Mouse (Mus musculus): Measurements from ENCODE around the gene Tmem131.
A peak's percentile ranks its signal among the peaks of the same experiment; 100 is the strongest.
"Not testable (repeated sequence)": the region's sequence is repeated elsewhere in the genome, so short reads cannot be mapped to it uniquely, and the experiment has no call there.

Tmem131 gene

GRCm38 (mm10) chr1:36821918-36822317 lies 121.5 kb downstream of the Tmem131 start:
- not testable (repeated sequence) for DNase-seq

DNA sequence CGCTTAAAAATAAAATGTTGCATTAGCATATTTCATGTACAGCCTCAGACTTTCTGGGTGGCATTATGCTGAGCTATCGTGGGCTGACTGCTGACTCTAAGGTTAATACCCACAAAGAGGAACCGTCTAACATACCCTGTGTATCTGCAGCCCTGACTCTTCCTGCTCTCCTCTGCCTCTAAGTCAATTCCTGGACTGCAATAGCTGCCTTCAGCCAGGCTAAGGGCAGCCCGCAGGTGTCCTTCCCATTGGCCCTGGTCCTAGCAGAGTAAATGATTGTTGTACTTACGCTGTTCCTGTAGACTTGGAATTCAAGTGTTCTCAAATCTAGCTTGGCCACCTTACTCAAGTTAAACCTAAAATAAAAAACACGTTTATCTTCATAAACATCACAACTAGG lies 128.3 kb downstream of the Tmem131 start:
- peak; percentile 18 to 43 for DNase-seq

- no peak for DNase-seq
These were observed 129.1 kb downstream of the Tmem131 start for GRCm38 (mm10) chr1:36814271-36814903.

- DNase-seq = no peak
These were observed 130.1 kb downstream of the Tmem131 start for GRCm38 (mm10) chr1:36813415-36813814.

DNA sequence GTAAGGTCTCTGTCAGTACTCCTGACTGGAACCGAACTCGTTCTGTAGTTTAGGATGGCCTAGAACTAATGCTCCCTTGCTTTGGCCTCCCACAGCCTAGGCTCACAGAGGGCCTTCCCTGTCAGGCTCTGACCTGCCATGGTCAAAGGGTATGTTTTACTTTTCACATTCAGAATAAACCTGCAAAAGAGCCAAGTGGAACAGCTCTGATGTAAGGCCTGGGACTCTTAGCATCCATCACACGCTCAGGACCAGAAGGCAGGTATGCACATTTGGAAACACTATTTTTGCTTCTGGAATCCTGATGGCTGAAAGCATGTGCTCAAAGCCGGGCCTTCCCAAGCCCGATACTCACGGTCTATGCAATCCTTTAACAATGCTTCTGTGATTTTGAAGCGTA lies 131.7 kb downstream of the Tmem131 start:
- no peak for DNase-seq

DNA sequence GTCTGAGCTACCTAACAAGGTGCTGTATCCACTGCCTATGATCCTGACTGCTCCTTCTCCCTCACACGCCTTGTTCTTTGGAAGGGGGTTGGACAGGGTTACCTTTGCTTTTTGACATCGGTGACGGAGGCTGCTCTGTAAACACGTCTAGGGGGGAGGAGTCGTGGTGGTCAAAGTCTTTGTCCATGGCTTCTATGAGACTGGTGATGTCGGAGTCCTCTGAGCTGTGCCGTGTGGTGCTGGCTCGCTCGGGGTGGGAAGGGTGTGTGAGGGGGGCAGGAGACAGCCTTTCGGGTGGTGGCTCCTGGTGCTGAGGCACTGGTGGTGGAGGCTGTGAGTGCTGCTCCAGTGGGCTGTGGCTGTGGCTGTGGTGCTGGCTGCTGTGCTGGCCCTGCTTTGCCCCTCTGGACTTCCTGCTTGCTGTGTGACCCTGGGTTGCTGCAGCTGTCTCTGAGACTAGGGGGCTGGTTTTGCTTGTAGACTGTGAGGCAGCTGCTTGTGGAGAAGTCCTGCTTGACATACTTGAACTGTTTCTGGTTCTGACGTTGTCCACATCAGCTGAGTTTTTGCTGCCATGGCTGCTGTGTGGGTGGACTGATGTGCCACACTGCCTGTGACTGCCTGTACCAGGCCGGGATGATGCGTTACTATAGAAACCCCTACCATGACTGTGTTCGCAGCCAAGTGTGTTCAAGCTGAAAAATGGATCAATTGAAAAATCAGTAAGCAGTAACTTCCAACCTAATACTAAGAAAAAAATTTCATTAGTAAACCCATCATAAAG lies 135.5 kb downstream of the Tmem131 start:
- no peak for DNase-seq

DNA sequence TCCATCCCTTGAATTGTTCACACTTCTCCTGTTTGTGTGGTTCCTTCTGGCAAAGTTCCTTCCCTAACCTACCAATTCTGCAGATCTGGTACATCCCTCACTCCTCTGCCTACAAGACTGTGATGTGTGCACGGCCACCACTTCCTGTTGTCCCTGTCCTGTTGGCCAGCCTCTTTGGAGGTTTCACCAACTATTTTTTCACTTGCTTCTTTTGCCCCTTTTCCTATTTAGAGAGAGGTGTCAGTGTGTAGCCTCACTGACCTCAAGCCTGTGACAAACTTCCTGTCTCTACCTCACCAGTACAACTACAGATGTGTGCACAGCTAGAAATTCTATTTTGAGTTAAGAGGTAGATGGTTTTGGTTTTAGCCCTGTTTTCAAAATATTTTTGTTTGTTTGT lies 136.4 kb downstream of the Tmem131 start:
- DNase-seq = no peak

DNA sequence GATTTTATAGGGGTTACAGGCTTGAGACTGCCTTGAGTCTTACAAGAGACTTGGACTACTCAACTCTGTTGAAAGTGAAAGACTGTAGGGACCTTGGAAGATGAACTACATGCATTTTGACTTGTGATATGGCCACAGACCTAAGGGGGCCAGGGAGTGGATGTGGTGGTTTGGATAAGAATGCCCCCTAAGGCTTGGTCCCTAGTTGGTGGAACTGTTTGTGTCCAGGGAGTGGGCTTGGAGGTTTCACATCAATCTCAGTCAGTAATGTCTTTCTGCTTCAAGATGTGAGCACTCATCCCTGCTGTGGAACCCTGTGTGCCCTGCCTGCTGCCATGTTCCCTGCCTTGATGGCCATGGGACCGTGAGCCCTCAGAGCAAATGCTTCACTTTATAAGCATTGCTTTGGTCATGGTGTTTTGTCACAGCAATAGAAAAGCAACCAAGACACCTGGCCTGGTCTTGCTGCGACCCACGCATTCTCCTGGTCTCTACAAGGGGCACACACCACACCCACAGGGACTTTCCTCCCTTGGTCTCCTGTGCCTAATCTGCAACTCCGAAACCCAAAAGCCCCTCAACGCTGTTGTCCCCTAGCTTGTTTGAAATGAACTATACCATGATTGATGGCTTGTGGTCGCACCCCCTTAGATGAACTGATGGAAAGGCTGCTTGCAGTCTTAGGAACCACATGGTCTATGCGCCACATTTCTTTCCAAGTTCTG lies 137.1 kb downstream of the Tmem131 start:
- no peak for DNase-seq

- no peak for DNase-seq
These were observed 138.6 kb downstream of the Tmem131 start for GRCm38 (mm10) chr1:36804833-36805232.

DNA sequence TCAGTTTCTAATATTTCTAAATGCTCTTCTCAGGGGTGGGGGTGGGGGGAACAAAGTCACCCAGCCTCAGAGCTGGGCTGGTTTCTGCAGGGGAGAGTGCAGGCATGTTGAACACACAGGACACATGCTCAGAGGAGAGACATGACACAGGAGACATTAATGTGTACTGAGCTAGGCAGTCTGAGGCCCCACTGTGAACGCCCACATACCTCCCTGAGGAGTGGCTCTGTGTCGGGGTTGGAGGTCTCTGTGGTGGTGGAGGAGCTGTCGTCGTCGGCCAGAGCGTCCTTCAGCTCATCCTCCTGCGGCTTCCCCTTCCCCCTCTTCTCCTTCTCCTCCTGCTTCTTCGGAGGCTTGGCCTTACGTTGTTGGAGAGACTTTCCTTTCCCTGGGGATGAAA lies 139.2 kb downstream of the Tmem131 start:
- no peak for DNase-seq

- no peak for DNase-seq
These were observed 143.0 kb downstream of the Tmem131 start for GRCm38 (mm10) chr1:36800379-36801011.

DNA sequence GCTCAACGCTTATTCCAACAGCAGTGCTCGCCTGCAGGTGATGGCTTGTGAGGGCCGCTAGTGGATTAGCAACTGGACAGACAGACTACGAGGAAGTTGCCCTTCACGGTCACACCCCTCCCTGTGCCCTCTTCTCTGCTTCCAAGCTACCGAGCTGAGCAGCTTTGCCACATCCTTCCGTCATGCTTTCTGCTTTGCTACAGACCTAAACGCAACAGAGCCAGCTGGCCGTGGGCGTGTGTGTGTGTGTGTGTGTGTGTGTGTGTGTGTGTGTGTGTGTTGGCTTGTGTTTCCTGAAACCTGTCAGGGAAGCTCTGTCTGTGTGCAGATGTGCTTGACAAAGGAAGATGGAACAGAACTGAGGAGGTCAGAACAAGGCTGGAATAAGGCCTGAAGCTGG lies 146.0 kb downstream of the Tmem131 start:
- no peak for DNase-seq

- no peak for DNase-seq
These were observed 146.8 kb downstream of the Tmem131 start for GRCm38 (mm10) chr1:36796711-36797110.

DNA sequence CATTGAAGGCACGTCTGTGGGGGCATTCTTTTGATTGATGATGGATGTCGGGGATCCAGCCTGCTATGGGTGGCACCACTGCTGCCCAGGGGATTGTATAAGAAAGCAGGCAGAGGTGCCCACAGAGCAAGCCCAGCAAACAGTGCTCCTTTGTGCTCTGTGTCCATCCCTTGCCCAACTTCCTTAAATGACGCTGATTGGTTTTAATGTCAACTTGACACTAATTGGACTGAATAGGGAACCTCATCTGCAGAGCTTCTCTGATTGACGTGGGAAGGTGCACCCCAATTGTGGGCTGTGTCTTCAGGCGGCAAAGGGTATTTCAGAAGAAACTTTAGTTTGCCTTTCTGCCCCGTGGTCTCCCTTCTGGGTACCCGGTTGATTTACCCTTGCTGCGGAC lies 154.1 kb downstream of the Tmem131 start:
- no peak for DNase-seq

- DNase-seq = no peak
These were observed 157.1 kb downstream of the Tmem131 start for GRCm38 (mm10) chr1:36786377-36786776.

DNA sequence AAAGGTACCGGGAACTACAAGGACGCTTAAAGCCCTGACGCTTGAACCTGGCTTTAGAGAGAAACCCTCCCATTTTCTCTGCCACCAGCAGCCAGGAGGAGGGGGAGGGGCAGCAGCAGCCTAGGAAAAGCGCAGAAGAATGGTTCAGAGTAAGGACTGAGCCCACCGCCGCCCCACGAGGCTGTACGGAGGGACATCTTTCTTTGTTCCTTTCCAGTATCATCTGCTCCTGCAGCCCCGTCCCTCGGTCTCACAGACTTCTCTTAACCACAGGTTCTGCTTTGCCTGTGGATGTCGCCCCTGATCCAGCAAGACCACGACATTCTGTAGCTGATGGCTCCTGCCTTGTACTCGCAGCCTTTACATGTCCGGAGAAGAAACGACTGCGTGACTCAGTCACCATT lies 158.2 kb downstream of the Tmem131 start:
- DNase-seq = no peak

DNA sequence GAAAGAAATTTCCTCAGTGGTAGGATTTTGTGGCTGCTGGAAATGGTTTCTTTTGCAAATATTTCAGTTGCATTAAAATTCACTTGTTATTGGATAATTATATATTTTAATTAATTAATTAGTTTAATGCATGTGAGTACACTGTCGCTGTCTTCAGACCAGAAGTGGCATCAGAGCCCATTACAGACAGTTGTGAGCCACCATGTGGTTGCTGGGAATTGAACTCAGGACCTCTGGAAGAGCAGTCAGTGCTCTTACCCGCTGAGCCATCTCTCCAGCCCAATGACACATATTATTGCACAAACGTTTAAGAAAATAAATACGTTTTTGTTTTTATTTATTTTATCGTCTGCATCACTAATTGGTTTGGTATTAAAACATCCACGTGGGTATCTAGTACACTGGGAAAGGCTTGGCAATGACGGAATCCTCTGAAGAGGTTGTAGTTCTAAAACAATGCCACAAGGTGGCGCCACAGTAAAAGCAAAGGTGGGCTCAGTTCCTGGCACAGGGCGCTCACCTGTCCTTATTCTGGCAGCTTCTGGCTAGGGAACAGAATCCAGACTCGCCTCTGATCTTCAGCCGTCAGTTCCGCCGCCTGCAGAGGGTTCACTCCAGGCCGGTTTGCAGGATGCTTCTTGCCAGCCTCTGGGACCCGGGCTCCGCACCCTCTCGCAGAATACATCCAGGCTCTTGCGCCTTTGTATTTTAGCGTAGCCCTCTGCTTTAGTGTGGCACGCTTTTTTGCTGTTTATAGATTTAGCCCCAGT lies 158.9 kb downstream of the Tmem131 start:
- DNase-seq = peak; percentile 73 to 78

GRCm38 (mm10) chr1:36782476-36782875 lies 161.0 kb downstream of the Tmem131 start:
- peak in 1 of 2 experiments; percentile 10 for DNase-seq

GRCm38 (mm10) chr1:36780793-36781192 lies 162.7 kb downstream of the Tmem131 start:
- DNase-seq = peak; percentile 23 to 51

DNA sequence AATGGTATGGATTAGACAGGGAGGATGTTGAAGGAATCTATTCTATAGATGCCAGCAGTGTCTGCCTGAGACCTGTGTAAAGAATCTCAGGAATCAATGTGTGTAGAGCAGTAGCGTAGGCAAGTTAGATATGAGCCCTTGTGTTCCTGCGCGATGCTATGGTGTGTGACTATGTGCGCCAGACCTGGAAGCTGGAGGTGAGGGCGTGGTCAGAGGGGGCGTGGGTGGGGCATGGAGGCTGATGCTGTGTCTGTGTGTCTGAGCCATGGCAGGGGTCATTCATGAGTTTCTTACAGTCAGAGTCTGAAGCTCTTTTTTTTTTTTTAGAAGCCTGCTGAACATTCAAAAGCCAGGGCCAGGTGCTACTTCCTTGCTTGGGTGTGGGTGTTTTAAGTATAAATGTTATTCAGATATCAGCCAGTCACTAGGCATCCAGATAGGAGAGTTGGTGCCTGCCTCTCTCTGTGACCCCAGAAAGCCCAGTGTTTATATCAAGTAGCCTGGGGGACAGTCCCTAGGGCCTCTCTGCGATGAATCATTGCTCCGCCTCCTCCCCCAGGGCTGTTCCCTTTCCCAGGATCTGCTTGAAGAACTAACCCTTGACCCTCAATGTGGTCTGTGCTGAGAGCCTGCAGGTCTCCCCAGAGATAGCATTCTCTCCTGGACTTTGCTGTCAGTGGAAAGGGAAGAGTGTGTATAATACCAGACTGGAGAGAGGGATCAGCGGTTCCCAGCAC lies 171.1 kb downstream of the Tmem131 start:
- no peak for DNase-seq

- DNase-seq = no peak
These were observed 172.5 kb downstream of the Tmem131 start for GRCm38 (mm10) chr1:36770998-36771397.

- no peak for DNase-seq
These were observed 173.5 kb downstream of the Tmem131 start for GRCm38 (mm10) chr1:36769951-36770350.

Data from kidney, adult 8-10 months (tissue).